Mouse (Mus musculus): ENCODE results near the gene Wdr46.
"Not testable (repeated sequence)": the region's sequence is repeated elsewhere in the genome, so short reads cannot be mapped to it uniquely, and the experiment has no call there.

The Wdr46 gene

GRCm38 (mm10) chr17:33978631-33979031 is 38.2 kb downstream of the Wdr46 start:
- DNase-seq (ENCODE audit: low read depth, low spot score) = no peak

- no peak for DNase-seq (ENCODE audit: low read depth, low spot score)
These were observed 39.1 kb downstream of the Wdr46 start for GRCm38 (mm10) chr17:33979512-33980050.

DNA sequence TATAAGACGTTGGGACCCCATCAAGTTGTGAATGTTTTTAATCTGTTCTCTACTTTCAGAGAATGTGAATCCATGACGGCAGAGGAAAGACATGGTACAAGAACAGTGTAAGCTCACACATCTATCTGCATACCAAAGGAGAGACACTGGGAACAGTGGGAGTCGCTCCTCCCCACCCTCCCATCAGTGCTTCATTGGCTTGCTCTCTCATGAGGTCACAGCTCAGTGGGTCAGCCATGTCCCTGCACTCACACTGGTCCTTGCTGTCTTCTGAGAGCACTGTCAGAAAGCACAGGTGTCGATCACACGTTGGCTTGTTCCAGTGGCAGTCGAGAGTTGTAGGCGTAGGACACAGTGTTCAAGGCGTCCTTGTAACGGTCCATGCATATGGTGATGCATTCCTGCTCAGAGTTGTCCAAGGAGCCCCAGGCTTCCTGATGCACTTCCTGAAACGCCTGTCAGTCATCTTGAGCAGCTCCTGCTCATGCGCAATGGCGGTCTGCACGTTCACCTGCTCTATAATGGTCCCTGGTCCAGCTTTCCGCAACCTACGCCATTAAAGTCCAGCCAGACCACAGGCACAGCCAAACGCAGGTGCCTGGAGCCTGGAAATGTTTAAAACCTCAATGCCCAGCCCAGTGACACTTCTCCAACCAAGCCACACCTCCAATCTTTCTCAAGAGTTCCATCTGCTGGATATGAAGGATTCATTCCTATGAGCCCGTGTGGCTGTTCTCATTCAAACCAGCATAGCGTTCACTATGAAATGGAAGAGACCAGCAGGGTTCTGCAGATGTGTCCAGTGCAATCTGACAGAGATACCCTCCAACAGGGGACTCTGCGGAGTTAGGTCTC is 39.9 kb downstream of the Wdr46 start:
- DNase-seq (ENCODE audit: low read depth, low spot score) = no peak

- not testable (repeated sequence) for DNase-seq (ENCODE audit: low read depth, low spot score)
These were observed 40.9 kb downstream of the Wdr46 start for GRCm38 (mm10) chr17:33981192-33981909.

- DNase-seq (ENCODE audit: low read depth, low spot score) = not testable (repeated sequence)
These were observed 41.7 kb downstream of the Wdr46 start for GRCm38 (mm10) chr17:33982136-33982535.

DNA sequence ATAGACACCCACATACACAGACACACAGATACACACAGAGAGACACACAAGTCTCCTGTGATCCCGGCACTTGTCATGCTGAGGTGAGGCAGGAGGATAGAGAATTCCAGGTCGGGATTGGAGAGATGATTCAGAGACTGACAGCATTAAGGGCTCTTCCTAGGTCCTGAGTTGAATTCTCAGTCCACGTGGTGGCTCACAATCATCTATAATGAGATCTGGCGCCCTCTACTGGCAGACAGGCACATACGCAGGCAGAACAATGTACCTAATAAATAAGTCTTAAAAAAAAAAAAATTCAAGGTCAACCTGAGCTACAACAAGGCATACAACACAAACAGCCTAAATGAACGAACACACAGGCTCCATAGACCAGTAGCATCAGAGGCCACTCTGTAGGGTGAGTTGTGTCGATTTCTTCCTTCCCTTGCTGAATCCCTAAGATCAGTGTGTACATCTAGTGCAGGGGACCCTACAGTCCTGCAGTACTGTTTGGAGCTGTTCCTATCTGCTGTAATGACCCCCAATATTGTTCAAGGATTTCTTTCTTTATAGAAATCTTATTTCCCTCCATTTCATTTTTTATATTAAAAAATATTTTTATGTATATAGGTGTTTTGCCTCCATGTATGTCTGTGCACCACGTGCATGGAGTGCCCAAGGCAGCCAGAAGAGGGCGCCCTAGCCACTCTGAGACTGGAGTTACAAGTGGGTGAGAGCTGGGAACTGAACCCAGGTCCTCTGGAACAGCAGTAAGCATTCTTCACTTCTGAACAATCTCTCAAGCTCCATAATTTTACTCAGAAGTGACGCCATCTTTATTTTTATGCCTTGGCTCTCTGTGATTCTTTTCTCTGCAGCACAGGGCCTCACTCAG is 51.6 kb downstream of the Wdr46 start:
- DNase-seq (ENCODE audit: low read depth, low spot score) = peak; percentile 93

DNA sequence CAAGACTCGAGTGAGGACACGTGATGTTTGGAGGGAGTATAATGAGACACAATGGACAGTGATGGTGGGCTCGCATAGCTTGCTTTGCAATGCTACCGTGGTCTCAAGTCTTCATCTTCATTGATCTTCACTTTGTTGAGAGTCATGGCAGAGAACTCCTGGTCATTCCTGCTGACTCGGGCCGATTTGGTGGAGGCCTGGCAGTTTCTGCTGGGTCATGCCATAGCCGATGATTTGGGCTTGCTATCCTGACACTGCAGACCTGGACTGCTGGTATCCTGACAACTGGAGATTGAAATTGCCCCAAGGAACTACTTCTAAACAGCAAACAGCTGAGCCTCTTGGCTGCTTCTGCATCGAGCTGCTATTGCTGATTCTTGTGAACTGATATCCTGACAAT is 54.5 kb downstream of the Wdr46 start:
- DNase-seq (ENCODE audit: low read depth, low spot score) = no peak

- no peak for DNase-seq (ENCODE audit: low read depth, low spot score)
These were observed 55.2 kb downstream of the Wdr46 start for GRCm38 (mm10) chr17:33995651-33996050.

GRCm38 (mm10) chr17:33997025-33997424 is 56.6 kb downstream of the Wdr46 start:
- not testable (repeated sequence) for DNase-seq (ENCODE audit: low read depth, low spot score)

DNA sequence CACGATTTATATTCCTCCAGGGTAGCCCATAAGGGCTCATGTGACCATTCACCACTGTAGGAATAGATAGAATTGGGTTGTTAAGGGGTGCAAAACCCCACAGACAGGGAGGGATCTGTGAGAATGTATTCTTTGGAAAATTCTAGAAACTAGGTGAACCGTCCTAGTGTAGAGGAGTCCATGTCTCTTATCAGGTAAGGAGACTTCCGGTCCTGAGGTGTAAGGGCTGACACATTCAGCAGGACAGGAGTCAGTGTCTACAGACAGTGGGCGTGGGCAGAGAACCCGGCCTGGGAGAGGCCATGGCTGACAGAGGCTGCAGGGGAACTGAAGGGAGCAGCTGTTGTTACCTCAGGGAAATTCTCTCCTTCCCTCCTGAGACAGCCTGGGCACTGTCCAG is 58.2 kb downstream of the Wdr46 start:
- not testable (repeated sequence) for DNase-seq (ENCODE audit: low read depth, low spot score)
